In the genomic region with DNA sequence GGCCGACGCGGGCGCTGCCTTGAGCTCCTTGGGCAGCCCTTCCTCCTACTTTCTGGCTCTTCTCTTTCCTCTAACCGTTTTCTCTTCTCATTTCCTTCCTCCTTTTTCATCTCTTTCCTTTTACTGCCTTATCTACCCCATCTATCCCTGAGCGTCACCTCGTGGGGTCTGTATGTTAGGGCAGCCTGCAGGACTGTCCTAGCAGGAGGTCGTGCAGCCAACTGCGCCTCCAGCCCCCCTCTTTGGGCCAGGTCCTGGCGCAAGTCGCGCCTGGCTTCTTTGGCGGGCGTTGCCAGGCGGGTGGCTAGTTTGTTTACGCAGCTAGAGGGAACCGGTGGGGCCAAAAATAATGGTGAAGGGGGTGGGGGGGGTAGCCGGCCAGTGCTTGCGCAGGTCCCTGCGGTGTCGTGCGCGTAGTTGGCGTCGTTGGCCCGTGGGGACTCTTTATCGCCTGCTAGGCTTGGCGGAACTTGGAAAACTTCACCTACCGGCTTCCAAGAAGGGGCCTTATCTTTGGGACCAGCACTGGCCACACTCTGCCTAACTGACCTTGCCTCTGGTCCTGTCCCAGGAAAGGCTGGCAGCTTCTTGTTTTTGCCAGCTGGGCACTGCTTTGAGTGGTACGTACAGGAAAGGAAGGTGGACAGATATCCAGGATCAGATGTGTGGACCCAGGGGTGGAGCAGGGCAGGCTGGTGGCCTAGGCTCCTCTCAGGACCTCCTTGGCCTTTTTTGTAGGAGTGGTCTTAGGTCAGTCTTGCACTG, we compare ENCODE assay signal across 8 mouse cellular contexts. TPM values are rescaled to one million over a fixed set of nuclear protein-coding genes. Genes with fewer than 3 reads are reported as not detected.
A peak's percentile ranks its signal among the peaks of the same experiment; 100 is the strongest.
DNase-seq lines count a peak whose midpoint lies in the region; ATAC-seq and TF ChIP-seq lines count a peak whose summit lies in the region.

No protein-coding gene starts in this region.

- peak overlapping the region; percentile 85 for H3K9ac ChIP-seq in hindbrain, postnatal 0 days (replicated peaks; ENCODE audit: low read length)
- peak overlapping the region; percentile 91 for H3K9ac ChIP-seq in lung, embryonic 14.5 days

- peak; percentile 35 for TF ChIP-seq CTCF in layer of hippocampus, adult 2 months (conservative IDR thresholded peaks at IDR 0.05)
- peak; percentile 35 for TF ChIP-seq CTCF in hindbrain, postnatal 0 days (IDR thresholded peaks at IDR 0.05; ENCODE audit: low read depth)
- peak; percentile 13; the same call in 1 of the 2 replicates for TF ChIP-seq CTCF in lung, embryonic 14.5 days (IDR thresholded peaks at IDR 0.05; ENCODE audit: low read depth)

- no peak for ATAC-seq in hindbrain, postnatal 0 days
- ATAC-seq in lung, embryonic 14.5 days (ENCODE audit: insufficient read depth), result no peak

- peaks cover 21% of the 10 kb centered on the region for H3K4me1 ChIP-seq in hindbrain, postnatal 0 days (ENCODE audit: insufficient read depth, low read length)
- H3K4me1 ChIP-seq in lung, embryonic 14.5 days (ENCODE audit: insufficient read depth), result peaks cover 19% of the 10 kb centered on the region

- no peaks in the 10 kb centered on the region for H3K9me3 ChIP-seq in hindbrain, postnatal 0 days (ENCODE audit: low read length)
- no peaks in the 10 kb centered on the region for H3K9me3 ChIP-seq in lung, embryonic 14.5 days (ENCODE audit: low read depth, low read length)

- no peaks in the 10 kb centered on the region for H3K27me3 ChIP-seq in hindbrain, postnatal 0 days (ENCODE audit: insufficient read depth, low read length)
- no peaks in the 10 kb centered on the region for H3K27me3 ChIP-seq in lung, embryonic 14.5 days (ENCODE audit: insufficient read depth, low read length)

- H3K27ac ChIP-seq in layer of hippocampus, adult 2 months, result peak overlapping the region; percentile 91
- H3K27ac ChIP-seq in hindbrain, postnatal 0 days, result peak overlapping the region; percentile 58
- H3K27ac ChIP-seq in lung, embryonic 14.5 days (ENCODE audit: low read depth), result 0 out of 2 replicates have a peak overlapping the region, but pooled peaks have one; percentile 15

- DNase-seq in layer of hippocampus, adult 2 months (ENCODE audit: low spot score in 2 of 2), result no peak
- DNase-seq in layer of hippocampus, postnatal 14 days (ENCODE audit: low spot score in 2 of 2), result no peak
- DNase-seq in c-Kit-positive CD71-positive TER-119-negative erythroid progenitor cells, embryonic 14.5 days (ENCODE audit: low read depth), result peak; percentile 67
- peak; percentile 63 for DNase-seq in gastrocnemius, postnatal 10 days
- peak; percentile 56 for DNase-seq in hindbrain, postnatal 0 days (ENCODE audit: low spot score)
- peak; percentile 49 for DNase-seq in lung, embryonic 14.5 days
- DNase-seq in skeletal muscle tissue, adult 2 months (ENCODE audit: low read depth, low spot score), result peak; percentile 90
- no peak for DNase-seq in layer of hippocampus, adult 9-11 months

- peaks cover 3% of the 10 kb centered on the region for H3K36me3 ChIP-seq in hindbrain, postnatal 0 days (ENCODE audit: insufficient read depth, low read length)
- H3K36me3 ChIP-seq in lung, embryonic 14.5 days (ENCODE audit: insufficient read depth), result peaks cover 44% of the 10 kb centered on the region

- H3K4me2 ChIP-seq in hindbrain, postnatal 0 days (ENCODE audit: low read depth, low read length), result peak overlapping the region; percentile 90
- peak overlapping the region; percentile 91 for H3K4me2 ChIP-seq in lung, embryonic 14.5 days

- H3K4me3 ChIP-seq in layer of hippocampus, adult 2 months, result peak overlapping the region; percentile 94
- H3K4me3 ChIP-seq in hindbrain, postnatal 0 days (ENCODE audit: low read length), result peak overlapping the region; percentile 63
- peak overlapping the region; percentile 97 for H3K4me3 ChIP-seq in lung, embryonic 14.5 days (ENCODE audit: low read depth, low read length)

- 3% methylated on average over 30 of the region's 30 CpGs for WGBS in hindbrain, postnatal 0 days
- under 1% methylated on average over 30 of the region's 30 CpGs for WGBS in lung, embryonic 14.5 days

RNA-seq across cellular contexts. Expression of a gene that starts 1.5 kb away (rescaled TPM):
- 10 to 100 TPM; 96.8 to 97.7 TPM for total RNA-seq in layer of hippocampus, adult 2 months (2021)
- 10 to 100 TPM; 89.2 to 90.7 TPM for total RNA-seq in layer of hippocampus, postnatal 14 days (2021)
- total RNA-seq in gastrocnemius, postnatal 10 days (2021), result 100 to 1,000 TPM; 105 to 110 TPM
- total RNA-seq in hindbrain, postnatal 0 days (2014; rRNA removed), result 86.4 and 86.6 TPM in 2 replicates
- polyA plus RNA-seq in hindbrain, postnatal 0 days (2015; fragmentation: Nextera tagmentation; extraction: Ambion mirVana), result 13.9 and 15.0 TPM in 2 replicates
- polyA plus RNA-seq in lung, embryonic 14.5 days (2014; fragmentation: Nextera tagmentation; extraction: Ambion mirVana), result 28.7 and 29.7 TPM in 2 replicates

RNA-seq across cellular contexts. Expression of a gene that starts 11.7 kb away (rescaled TPM):
- total RNA-seq in layer of hippocampus, adult 2 months (2021), result 10 to 100 TPM; 22.4 to 23.4 TPM
- 10 to 100 TPM; 19.8 to 21.3 TPM for total RNA-seq in layer of hippocampus, postnatal 14 days (2021)
- total RNA-seq in gastrocnemius, postnatal 10 days (2021), result 10 to 100 TPM in 1 of 2 experiments, 1 to 10 TPM in 1; 7.7 to 11.6 TPM
- total RNA-seq in hindbrain, postnatal 0 days (2014; rRNA removed), result 22.8 and 23.7 TPM in 2 replicates
- polyA plus RNA-seq in hindbrain, postnatal 0 days (2015; fragmentation: Nextera tagmentation; extraction: Ambion mirVana), result 6.9 and 7.8 TPM in 2 replicates
- polyA plus RNA-seq in lung, embryonic 14.5 days (2014; fragmentation: Nextera tagmentation; extraction: Ambion mirVana), result 13.9 and 16.3 TPM in 2 replicates

RNA-seq across cellular contexts. Expression of a gene that starts 21.3 kb away (rescaled TPM):
- 100 to 1,000 TPM; 332 to 344 TPM for total RNA-seq in layer of hippocampus, adult 2 months (2021)
- total RNA-seq in layer of hippocampus, postnatal 14 days (2021), result 100 to 1,000 TPM; 397 to 417 TPM
- total RNA-seq in gastrocnemius, postnatal 10 days (2021), result 100 to 1,000 TPM; 576 to 659 TPM
- total RNA-seq in hindbrain, postnatal 0 days (2014; rRNA removed), result 273 and 303 TPM in 2 replicates
- polyA plus RNA-seq in hindbrain, postnatal 0 days (2015; fragmentation: Nextera tagmentation; extraction: Ambion mirVana), result 733 and 736 TPM in 2 replicates
- polyA plus RNA-seq in lung, embryonic 14.5 days (2014; fragmentation: Nextera tagmentation; extraction: Ambion mirVana), result 493 and 529 TPM in 2 replicates

RNA-seq across cellular contexts. Expression of a gene that starts 23.5 kb away (rescaled TPM):
- total RNA-seq in layer of hippocampus, adult 2 months (2021), result 100 to 1,000 TPM; 331 to 341 TPM
- 100 to 1,000 TPM; 401 to 436 TPM for total RNA-seq in layer of hippocampus, postnatal 14 days (2021)
- 1 to 10 TPM; 2.3 to 3.2 TPM for total RNA-seq in gastrocnemius, postnatal 10 days (2021)
- 270 and 288 TPM in 2 replicates for total RNA-seq in hindbrain, postnatal 0 days (2014; rRNA removed)
- 95.5 and 106 TPM in 2 replicates for polyA plus RNA-seq in hindbrain, postnatal 0 days (2015; fragmentation: Nextera tagmentation; extraction: Ambion mirVana)
- polyA plus RNA-seq in lung, embryonic 14.5 days (2014; fragmentation: Nextera tagmentation; extraction: Ambion mirVana), result 3.8 and 5.5 TPM in 2 replicates

RNA-seq across cellular contexts. Expression of a gene that starts 31.0 kb away (rescaled TPM):
- 10 to 100 TPM; 53.1 to 54.5 TPM for total RNA-seq in layer of hippocampus, adult 2 months (2021)
- 10 to 100 TPM; 90.9 to 100.0 TPM for total RNA-seq in layer of hippocampus, postnatal 14 days (2021)
- total RNA-seq in gastrocnemius, postnatal 10 days (2021), result 10 to 100 TPM; 34.3 to 62.7 TPM
- total RNA-seq in hindbrain, postnatal 0 days (2014; rRNA removed), result 146 and 172 TPM in 2 replicates
- polyA plus RNA-seq in hindbrain, postnatal 0 days (2015; fragmentation: Nextera tagmentation; extraction: Ambion mirVana), result 14.7 and 15.8 TPM in 2 replicates
- 32.6 and 34.2 TPM in 2 replicates for polyA plus RNA-seq in lung, embryonic 14.5 days (2014; fragmentation: Nextera tagmentation; extraction: Ambion mirVana)

Comparison
In these comparisons a context has a peak if more than half of its experiments do, and no peak if none do; other contexts are left out.
1. DNase-seq: peak in c-Kit-positive CD71-positive TER-119-negative erythroid progenitor cells, embryonic 14.5 days (single experiment), gastrocnemius, postnatal 10 days (single experiment), hindbrain, postnatal 0 days (single experiment), lung, embryonic 14.5 days (single experiment) and skeletal muscle tissue, adult 2 months (single experiment); none in layer of hippocampus, adult 2 months (0 of 2), layer of hippocampus, postnatal 14 days (0 of 2) and layer of hippocampus, adult 9-11 months (single experiment).
2. H3K27ac ChIP-seq: peak in every context shown above with its lines; median percentile 91 in layer of hippocampus, adult 2 months; 58 in hindbrain, postnatal 0 days; 15 in lung, embryonic 14.5 days.
3. Peak in every context shown above with its lines, with median percentiles within 50 percentile points of each other: H3K4me3 ChIP-seq and CTCF ChIP-seq.